Mouse (Mus musculus) liver, embryonic 15.5 days (tissue): ENCODE measurements around the gene Hipk1. TPM values are rescaled to one million over a fixed set of nuclear protein-coding genes. Genes with fewer than 3 reads are reported as not detected.

Experiments
- ATAC-seq: fragments of 200-750 bp; cut with Nextera tagmentation; 2 replicates; pipeline ENCODE4 v1.8.0; 2017; ENCODE audit warnings: moderate number of reproducible peaks, mild to moderate bottlenecking, moderate library complexity; ENCODE audit not compliant: insufficient read depth
- H3K27ac ChIP-seq: fragments of 300-500 bp; sonication (generic); replicated peaks from 2 replicates; pipeline ENCODE4 v1.5.1; 2015; ENCODE audit warnings: mild to moderate bottlenecking, inconsistent platforms
- H3K27me3 ChIP-seq: fragments of 300-500 bp; sonication (generic); 2 replicates; pipeline ENCODE4 v1.6.1; 2015; ENCODE audit warnings: mild to moderate bottlenecking, inconsistent platforms
- H3K36me3 ChIP-seq: fragments of 300-500 bp; sonication (generic); replicated peaks from 2 replicates; pipeline ENCODE4 v1.6.1; 2015; ENCODE audit warnings: moderate library complexity, mild to moderate bottlenecking, inconsistent platforms
- H3K4me1 ChIP-seq: fragments of 300-500 bp; sonication (generic); replicated peaks from 2 replicates; pipeline ENCODE4 v1.6.1; 2015; ENCODE audit warnings: inconsistent platforms
- H3K4me2 ChIP-seq: fragments of 300-500 bp; sonication (generic); 2 replicates; pipeline ENCODE4 v1.6.1; 2015; ENCODE audit warnings: moderate library complexity, mild to moderate bottlenecking, inconsistent platforms
- H3K4me3 ChIP-seq: fragments of 300-500 bp; sonication (generic); replicated peaks from 2 replicates; pipeline ENCODE4 v1.5.1; 2015; ENCODE audit warnings: mild to moderate bottlenecking, inconsistent platforms
- H3K9ac ChIP-seq: fragments of 300-500 bp; sonication (generic); 2 replicates; pipeline ENCODE4 v1.6.1; 2015; ENCODE audit warnings: moderate library complexity, mild to moderate bottlenecking, inconsistent platforms
- H3K9me3 ChIP-seq: fragments of 300-500 bp; sonication (generic); replicated peaks from 2 replicates; pipeline ENCODE4 v1.6.1; 2016; ENCODE audit warnings: inconsistent platforms
- WGBS: fragments of 180-500 bp; shearing (Covaris S2); methylation state at CpG from one replicate; pipeline ENCODE4 v1.1.7; 2015; ENCODE audit warnings: mixed read lengths; ENCODE audit not compliant: insufficient replicate concordance; 5-methylcytosine and 5-hydroxymethylcytosine counted together
- polyA plus RNA-seq: library from polyadenylated mRNA; unstranded; fragments of >200 nt; fragmentation: Nextera tagmentation; extraction: Ambion mirVana; gene quantifications from 2 replicates; pipeline ENCODE4 v1.2.1, GENCODE M21; 2015

The Hipk1 gene
- polyA plus RNA-seq, 1 experiment from 2014 or later = 15.3 TPM

- no peak overlapping the region for H3K27ac ChIP-seq
- H3K4me1 ChIP-seq = peaks cover 48% of the 10 kb centered on the region
- no peak overlapping the region for H3K9ac ChIP-seq
- H3K27me3 ChIP-seq = no peaks in the 10 kb centered on the region
- WGBS = 76% methylated on average over 11 of the region's 11 CpGs
- H3K9me3 ChIP-seq = no peaks in the 10 kb centered on the region
- H3K4me3 ChIP-seq = no peak overlapping the region
- no peak for ATAC-seq
- H3K4me2 ChIP-seq = no peak overlapping the region
- H3K36me3 ChIP-seq = peaks cover 67% of the 10 kb centered on the region
These were observed 13.4 kb downstream of the Hipk1 start for GRCm38 (mm10) chr3:103777940-103778339.

GRCm38 (mm10) chr3:103774009-103774408 lies 17.4 kb downstream of the Hipk1 start:
- H3K4me2 ChIP-seq = no peak overlapping the region
- H3K9ac ChIP-seq = no peak overlapping the region
- H3K4me3 ChIP-seq = no peak overlapping the region
- no peak overlapping the region for H3K27ac ChIP-seq
- H3K27me3 ChIP-seq = no peaks in the 10 kb centered on the region
- WGBS = 88% methylated on average over 15 of the region's 15 CpGs
- ATAC-seq = no peak
- H3K9me3 ChIP-seq = no peaks in the 10 kb centered on the region
- H3K4me1 ChIP-seq = peaks cover 27% of the 10 kb centered on the region
- H3K36me3 ChIP-seq = peaks cover 92% of the 10 kb centered on the region

- Histone ChIP-seq H3K4me1 (peaks cover 24% of the 10 kb centered on the region), H3K27me3 (no peaks in the 10 kb centered on the region), H3K4me2 (no peak overlapping the region), H3K27ac (no peak overlapping the region), H3K36me3 (peaks cover 94% of the 10 kb centered on the region), H3K9ac (no peak overlapping the region), H3K9me3 (no peaks in the 10 kb centered on the region), H3K4me3 (no peak overlapping the region)
- 65% methylated on average over 3 of the region's 3 CpGs for WGBS
- ATAC-seq = no peak
These were observed 17.9 kb downstream of the Hipk1 start for GRCm38 (mm10) chr3:103773508-103773907.

- peaks cover 28% of the 10 kb centered on the region for H3K4me1 ChIP-seq
- no peak overlapping the region for H3K27ac ChIP-seq
- peaks cover 94% of the 10 kb centered on the region for H3K36me3 ChIP-seq
- H3K9ac ChIP-seq = no peak overlapping the region
- H3K9me3 ChIP-seq = no peaks in the 10 kb centered on the region
- ATAC-seq = no peak
- WGBS = 48% methylated on average over 4 of the region's 4 CpGs
- no peaks in the 10 kb centered on the region for H3K27me3 ChIP-seq
- H3K4me2 ChIP-seq = no peak overlapping the region
- H3K4me3 ChIP-seq = no peak overlapping the region
These were observed 18.5 kb downstream of the Hipk1 start for GRCm38 (mm10) chr3:103772846-103773245.

- Histone ChIP-seq H3K9ac (no peak overlapping the region), H3K4me2 (no peak overlapping the region), H3K9me3 (no peaks in the 10 kb centered on the region), H3K27ac (no peak overlapping the region), H3K27me3 (no peaks in the 10 kb centered on the region), H3K4me3 (no peak overlapping the region), H3K4me1 (peaks cover 22% of the 10 kb centered on the region), H3K36me3 (peaks cover 91% of the 10 kb centered on the region)
- ATAC-seq = no peak
- WGBS = 75% methylated on average over 9 of the region's 9 CpGs
These were observed 19.7 kb downstream of the Hipk1 start for GRCm38 (mm10) chr3:103771531-103772130.

- no peaks in the 10 kb centered on the region for H3K9me3 ChIP-seq
- ATAC-seq = no peak
- H3K36me3 ChIP-seq = peaks cover 92% of the 10 kb centered on the region
- no peak overlapping the region for H3K4me3 ChIP-seq
- 76% methylated on average over 3 of the region's 3 CpGs for WGBS
- no peak overlapping the region for H3K9ac ChIP-seq
- H3K4me1 ChIP-seq = peaks cover 9% of the 10 kb centered on the region; the same call in 1 of the 2 replicates
- no peak overlapping the region for H3K27ac ChIP-seq
- no peak overlapping the region for H3K4me2 ChIP-seq
- H3K27me3 ChIP-seq = no peaks in the 10 kb centered on the region
These were observed 24.6 kb downstream of the Hipk1 start for GRCm38 (mm10) chr3:103766789-103767188.

GRCm38 (mm10) chr3:103759261-103759970 lies 31.9 kb downstream of the Hipk1 start:
- ATAC-seq = no peak
- no peak overlapping the region for H3K9ac ChIP-seq
- H3K27ac ChIP-seq = no peak overlapping the region
- no peak overlapping the region for H3K4me3 ChIP-seq
- 77% methylated on average over 5 of the region's 5 CpGs for WGBS
- no peaks in the 10 kb centered on the region for H3K27me3 ChIP-seq
- H3K4me2 ChIP-seq = no peak overlapping the region
- no peaks in the 10 kb centered on the region for H3K9me3 ChIP-seq
- no peaks in the 10 kb centered on the region for H3K4me1 ChIP-seq
- H3K36me3 ChIP-seq = peaks cover 94% of the 10 kb centered on the region

- peaks cover 94% of the 10 kb centered on the region for H3K36me3 ChIP-seq
- no peaks in the 10 kb centered on the region for H3K4me1 ChIP-seq
- WGBS = 92% methylated on average over 7 of the region's 7 CpGs
- no peaks in the 10 kb centered on the region for H3K27me3 ChIP-seq
- H3K27ac ChIP-seq = no peak overlapping the region
- H3K9ac ChIP-seq = no peak overlapping the region
- H3K9me3 ChIP-seq = no peaks in the 10 kb centered on the region
- ATAC-seq = no peak
- H3K4me2 ChIP-seq = no peak overlapping the region
- H3K4me3 ChIP-seq = no peak overlapping the region
These were observed 32.9 kb downstream of the Hipk1 start for GRCm38 (mm10) chr3:103758456-103758855.

- H3K9me3 ChIP-seq = no peaks in the 10 kb centered on the region
- WGBS = 93% methylated on average over 2 of the region's 2 CpGs
- H3K4me2 ChIP-seq = no peak overlapping the region
- H3K9ac ChIP-seq = no peak overlapping the region
- no peaks in the 10 kb centered on the region for H3K27me3 ChIP-seq
- ATAC-seq = no peak
- H3K4me1 ChIP-seq = no peaks in the 10 kb centered on the region
- H3K36me3 ChIP-seq = peaks cover 94% of the 10 kb centered on the region
- no peak overlapping the region for H3K4me3 ChIP-seq
- no peak overlapping the region for H3K27ac ChIP-seq
These were observed 34.4 kb downstream of the Hipk1 start for GRCm38 (mm10) chr3:103756920-103757319.

- Histone ChIP-seq H3K4me1 (no peaks in the 10 kb centered on the region), H3K9me3 (no peaks in the 10 kb centered on the region), H3K27me3 (no peaks in the 10 kb centered on the region), H3K27ac (no peak overlapping the region), H3K4me3 (no peak overlapping the region), H3K9ac (no peak overlapping the region), H3K4me2 (no peak overlapping the region), H3K36me3 (peaks cover 94% of the 10 kb centered on the region)
- ATAC-seq = no peak
- 48% methylated on average over 3 of the region's 3 CpGs for WGBS
These were observed 36.0 kb downstream of the Hipk1 start for GRCm38 (mm10) chr3:103755351-103755750.

GRCm38 (mm10) chr3:103751558-103751957 lies 39.8 kb downstream of the Hipk1 start:
- Histone ChIP-seq H3K9ac (no peak overlapping the region), H3K4me1 (no peaks in the 10 kb centered on the region), H3K27me3 (no peaks in the 10 kb centered on the region), H3K9me3 (no peaks in the 10 kb centered on the region), H3K4me2 (no peak overlapping the region), H3K36me3 (peaks cover 96% of the 10 kb centered on the region), H3K4me3 (no peak overlapping the region), H3K27ac (no peak overlapping the region)
- no peak for ATAC-seq
- WGBS = 84% methylated on average over 2 of the region's 2 CpGs
